Mouse (Mus musculus) heart, adult 2 months (tissue): ENCODE data around the gene Btnl6.

ENCODE experiments used
- EP300 ChIP-seq: fragments of 200-500 bp; IDR thresholded peaks from 2 replicates; pipeline ENCODE4 v1.6.1; 2011; ENCODE audit warnings: low read depth, low read length, control low read depth; ENCODE audit not compliant: insufficient read depth
- POLR2A ChIP-seq: fragments of 200-500 bp; IDR thresholded peaks from 2 replicates; pipeline ENCODE4 v1.6.1; 2011; ENCODE audit warnings: mild to moderate bottlenecking, low read depth, low read length, control low read depth; ENCODE audit not compliant: insufficient read depth

DNA sequence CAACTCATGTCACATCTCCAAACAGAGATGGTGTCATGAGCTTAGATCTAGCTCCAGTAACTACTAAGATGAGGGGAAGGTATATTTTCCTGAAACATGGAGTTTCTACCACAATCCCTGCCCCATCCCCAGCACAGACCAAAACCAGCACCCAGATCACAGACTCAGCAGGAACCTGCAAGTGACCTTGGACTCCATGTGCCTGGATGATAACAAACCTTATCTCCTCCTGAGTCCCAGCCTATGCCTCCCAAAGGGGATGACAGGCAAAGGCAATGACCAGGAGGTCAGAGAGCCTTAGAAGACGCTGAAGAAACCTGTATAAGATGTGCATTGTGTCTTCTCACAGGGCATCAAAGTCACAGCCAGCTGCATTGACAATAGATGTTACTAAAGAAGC lies 1.8 kb upstream of the Btnl6 start:
- no peak for TF ChIP-seq EP300
- TF ChIP-seq POLR2A, result no peak
